Mouse (Mus musculus) stomach, postnatal 0 days (tissue): ENCODE measurements at regions not wholly inside any gene's neighbourhood (a gene's known extent, or its start where the extent isn't known, plus 50 kb on each side); places are given as distances from the start of the nearest gene placed in this dataset.

ENCODE experiments used
- ATAC-seq: fragments of 200-750 bp; cut with Nextera tagmentation; 2 replicates; pipeline ENCODE4 v1.8.0; 2017; ENCODE audit not compliant: low FRiP score, low TSS enrichment
- DNase-seq: peaks from one replicate; pipeline ENCODE4 v3.0.0-alpha.2; 2016; ENCODE audit warnings: low spot score
- H3K27ac ChIP-seq: fragments of 300-500 bp; sonication (generic); replicated peaks from 2 replicates; pipeline ENCODE4 v1.5.1; 2014; ENCODE audit warnings: mild to moderate bottlenecking, control low read depth
- H3K27me3 ChIP-seq: fragments of 300-500 bp; sonication (generic); 2 replicates; pipeline ENCODE4 v1.6.1; 2014; ENCODE audit warnings: low read length; ENCODE audit not compliant: control insufficient read depth, insufficient read depth
- H3K36me3 ChIP-seq: fragments of 300-500 bp; sonication (generic); 2 replicates; pipeline ENCODE4 v1.6.1; 2014; ENCODE audit warnings: low read length, mixed read lengths; ENCODE audit not compliant: control insufficient read depth, insufficient read depth
- H3K4me1 ChIP-seq: fragments of 300-500 bp; sonication (generic); replicated peaks from 2 replicates; pipeline ENCODE4 v1.6.1; 2014; ENCODE audit warnings: antibody characterized with exemption; ENCODE audit not compliant: control insufficient read depth, insufficient read depth
- H3K4me2 ChIP-seq: fragments of 300-500 bp; sonication (generic); replicated peaks from 2 replicates; pipeline ENCODE4 v1.6.1; 2014; ENCODE audit warnings: low read depth, mild to moderate bottlenecking, control low read depth, moderate library complexity
- H3K4me3 ChIP-seq: fragments of 300-500 bp; sonication (generic); 2 replicates; pipeline ENCODE4 v1.5.1; 2014; ENCODE audit warnings: low read depth, low read length, control low read depth
- H3K9ac ChIP-seq: fragments of 300-500 bp; sonication (generic); 2 replicates; pipeline ENCODE4 v1.6.1; 2014; ENCODE audit warnings: mild to moderate bottlenecking, low read length, control low read depth, mixed read lengths
- H3K9me3 ChIP-seq: fragments of 300-500 bp; sonication (generic); 2 replicates; pipeline ENCODE4 v1.6.1; 2016; ENCODE audit warnings: low read length; ENCODE audit not compliant: control insufficient read depth
- CTCF ChIP-seq: IDR thresholded peaks from 2 replicates; pipeline ENCODE4 v1.5.1; 2016; ENCODE audit warnings: antibody characterized with exemption, low read depth, mild to moderate bottlenecking, moderate library complexity
- EP300 ChIP-seq: optimal IDR thresholded peaks from 2 replicates; pipeline ENCODE3; 2016; ENCODE audit warnings: antibody characterized with exemption
- WGBS: fragments of 180-500 bp; shearing (Covaris S2); extraction: QIAGEN DNeasy Blood & Tissue Kit; methylation state at CpG from one replicate; pipeline ENCODE4 v1.1.7; 2014; 5-methylcytosine and 5-hydroxymethylcytosine counted together

GRCm38 (mm10) chr4:47707966-47708365, 233.5 kb downstream of the Sec61b start:
- H3K27ac ChIP-seq: no peak overlapping the region
- ATAC-seq: no peak

DNA sequence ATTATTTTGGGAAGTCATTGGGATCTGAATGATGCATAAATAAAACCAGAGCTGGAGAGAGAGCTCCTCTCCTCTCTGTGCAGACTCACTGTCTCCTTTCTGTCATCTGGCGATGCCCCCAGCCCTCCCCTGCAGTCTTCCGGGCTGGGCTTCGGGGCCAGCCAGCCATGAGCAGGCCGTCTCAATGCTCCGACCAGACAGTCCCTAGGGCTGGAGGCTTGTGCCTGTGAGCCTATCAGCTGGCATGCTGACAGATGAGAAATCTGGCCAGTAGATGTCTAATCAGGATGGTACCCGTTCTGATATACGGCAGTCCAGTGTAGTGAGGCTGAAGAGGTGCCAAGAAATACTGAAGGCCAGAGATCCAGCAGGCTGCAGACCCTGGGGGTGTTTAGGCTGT, 238.9 kb downstream of the Sec61b start:
- H3K9ac ChIP-seq: no peak overlapping the region
- H3K27ac ChIP-seq: no peak overlapping the region
- no peaks in the 10 kb centered on the region for H3K4me1 ChIP-seq
- no peak for TF ChIP-seq EP300
- no peak for TF ChIP-seq CTCF
- 64% methylated on average over 7 of the region's 7 CpGs for WGBS
- H3K36me3 ChIP-seq: no peaks in the 10 kb centered on the region
- no peaks in the 10 kb centered on the region for H3K9me3 ChIP-seq
- ATAC-seq (no peak), DNase-seq (no peak)
- H3K27me3 ChIP-seq: no peaks in the 10 kb centered on the region
- no peak overlapping the region for H3K4me2 ChIP-seq
- H3K4me3 ChIP-seq: no peak overlapping the region

More at GRCm38 (mm10) chr4:47707966-47708365, 233.5 kb downstream of the Sec61b start:
- H3K27me3 ChIP-seq: no peaks in the 10 kb centered on the region
- H3K9ac ChIP-seq: no peak overlapping the region
- no peak overlapping the region for H3K4me2 ChIP-seq
- no peaks in the 10 kb centered on the region for H3K36me3 ChIP-seq
- TF ChIP-seq EP300: no peak
- no peak for TF ChIP-seq CTCF
- DNase-seq: no peak
- H3K4me1 ChIP-seq: no peaks in the 10 kb centered on the region
- no peaks in the 10 kb centered on the region for H3K9me3 ChIP-seq
- H3K4me3 ChIP-seq: no peak overlapping the region

DNA sequence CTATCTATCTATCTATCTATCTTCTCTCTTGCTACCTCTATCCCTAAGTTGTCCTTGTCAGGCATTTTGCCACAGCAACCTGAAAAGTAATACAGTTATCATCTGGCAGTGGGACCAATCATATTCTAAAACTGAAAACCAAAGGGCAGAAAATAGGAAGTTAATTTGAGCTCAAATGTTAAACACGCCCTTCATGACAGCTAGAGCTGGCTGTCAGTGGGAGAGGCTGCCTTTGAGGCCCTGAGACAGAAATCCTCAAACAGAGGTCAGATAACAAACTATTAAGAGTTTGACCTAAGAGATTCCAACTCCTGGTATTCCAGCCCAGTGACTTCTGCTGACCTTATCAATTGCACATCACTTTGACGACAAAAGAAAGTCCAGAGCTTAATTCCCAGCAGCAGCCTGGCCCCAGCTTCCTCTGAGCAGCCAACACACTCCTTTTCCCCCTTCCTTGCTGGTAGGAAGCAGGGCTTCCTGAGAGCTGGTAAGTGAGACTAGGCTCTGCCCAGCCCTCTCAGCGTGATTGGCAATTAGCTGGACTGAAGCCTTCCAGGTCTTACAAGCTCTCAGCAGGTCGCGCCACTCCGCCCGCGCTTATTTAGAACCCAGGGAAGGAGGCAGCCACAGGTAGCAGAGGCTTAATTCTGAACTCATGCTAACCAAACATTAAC, 250.0 kb downstream of the Sec61b start:
- no peak overlapping the region for H3K9ac ChIP-seq
- H3K4me1 ChIP-seq: no peaks in the 10 kb centered on the region
- H3K27ac ChIP-seq: peak overlapping the region; percentile 1
- H3K4me3 ChIP-seq: no peak overlapping the region
- no peak for TF ChIP-seq EP300
- no peak for TF ChIP-seq CTCF
- DNase-seq (peak; percentile 18), ATAC-seq (no peak)
- WGBS: 28% methylated on average over 8 of the region's 8 CpGs
- H3K36me3 ChIP-seq: no peaks in the 10 kb centered on the region
- H3K9me3 ChIP-seq: no peaks in the 10 kb centered on the region
- no peak overlapping the region for H3K4me2 ChIP-seq
- H3K27me3 ChIP-seq: no peaks in the 10 kb centered on the region

- Histone ChIP-seq H3K36me3 (no peaks in the 10 kb centered on the region), H3K9me3 (no peaks in the 10 kb centered on the region), H3K27ac (peak overlapping the region; percentile 1), H3K4me2 (no peak overlapping the region), H3K4me1 (no peaks in the 10 kb centered on the region), H3K4me3 (no peak overlapping the region), H3K27me3 (no peaks in the 10 kb centered on the region), H3K9ac (no peak overlapping the region)
- no peak for ATAC-seq
- 48% methylated on average over 3 of the region's 3 CpGs for WGBS
- TF ChIP-seq EP300: no peak
- no peak for TF ChIP-seq CTCF
- DNase-seq: no peak
Observed at GRCm38 (mm10) chr4:47725005-47725340, 250.5 kb downstream of the Sec61b start.

DNA sequence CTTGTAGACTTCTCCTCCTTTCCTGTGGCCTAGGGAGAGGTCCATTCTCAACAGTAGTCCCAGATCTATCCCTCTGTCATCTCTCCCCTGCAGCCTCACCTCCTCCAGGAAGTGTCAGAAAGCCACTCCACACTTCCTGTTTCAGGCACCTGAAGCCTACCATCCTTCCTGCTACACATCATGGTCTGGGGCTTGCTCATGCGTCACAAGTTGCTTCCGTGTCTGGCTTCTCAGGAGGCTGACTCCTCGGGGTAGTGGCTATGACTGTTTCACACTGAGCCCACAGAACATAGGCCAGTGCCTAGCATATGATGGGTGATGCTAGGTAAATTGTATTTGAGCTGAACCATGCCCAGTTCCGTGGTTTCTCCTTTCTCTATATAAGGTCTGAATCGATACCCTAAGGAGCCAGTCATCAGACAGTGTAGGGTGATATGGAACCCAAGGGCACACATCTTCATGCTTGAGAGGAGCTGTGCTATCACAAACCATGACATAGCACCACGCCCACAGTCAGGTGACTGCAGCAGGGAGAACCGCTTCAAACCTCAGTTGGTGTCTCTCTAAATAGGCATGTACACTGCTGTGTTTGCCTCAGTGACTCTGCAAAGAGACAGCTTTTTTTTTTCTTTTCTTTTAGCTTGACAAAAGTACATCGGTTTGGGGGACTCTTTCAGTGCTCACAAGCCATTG, 272.2 kb downstream of the Sec61b start:
- ATAC-seq (no peak), DNase-seq (no peak)
- Histone ChIP-seq H3K4me3 (no peak overlapping the region), H3K4me1 (no peaks in the 10 kb centered on the region), H3K9me3 (no peaks in the 10 kb centered on the region), H3K27ac (no peak overlapping the region), H3K36me3 (no peaks in the 10 kb centered on the region), H3K9ac (no peak overlapping the region), H3K27me3 (no peaks in the 10 kb centered on the region), H3K4me2 (no peak overlapping the region)
- TF ChIP-seq CTCF (no peak), EP300 (no peak)
- WGBS: 79% methylated on average over 8 of the region's 8 CpGs

DNA sequence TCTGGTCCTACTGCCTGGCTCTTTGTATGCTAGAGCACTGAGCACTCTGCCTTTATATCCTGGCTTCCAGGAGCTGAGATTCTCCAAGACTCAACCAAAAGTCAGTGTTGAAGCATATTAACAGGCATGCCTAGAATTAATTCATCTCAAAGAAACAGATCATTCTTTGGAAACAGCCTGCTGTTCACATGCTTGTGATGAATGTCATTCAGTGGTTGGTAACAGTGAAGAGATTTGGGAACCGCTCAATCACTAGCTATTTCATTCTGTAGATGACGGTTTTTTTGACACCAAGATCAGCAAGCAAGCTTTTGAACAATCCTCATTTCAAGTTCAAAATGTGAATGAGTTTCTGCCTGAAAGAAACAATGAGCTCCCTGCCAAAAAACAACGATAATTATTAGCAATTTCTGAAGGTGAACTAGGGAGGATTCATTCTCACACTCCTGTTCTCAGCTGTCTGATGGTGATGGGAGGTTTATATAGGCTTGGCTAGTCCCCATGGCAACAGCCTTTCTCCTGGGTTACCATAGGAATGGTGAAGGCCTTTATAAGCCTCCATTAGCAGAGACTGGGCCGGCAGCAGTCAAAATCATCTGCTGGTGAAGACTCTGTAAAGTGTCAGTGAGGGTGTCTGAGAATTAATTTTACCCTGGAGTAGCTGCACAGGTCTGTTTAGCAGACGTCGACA, 272.6 kb upstream of the Nr4a3 start:
- DNase-seq: no peak
- H3K4me2 ChIP-seq: no peak overlapping the region
- H3K36me3 ChIP-seq: no peaks in the 10 kb centered on the region
- H3K4me3 ChIP-seq: no peak overlapping the region
- no peak for ATAC-seq
- 75% methylated on average over 6 of the region's 6 CpGs for WGBS
- H3K9me3 ChIP-seq: no peaks in the 10 kb centered on the region
- no peaks in the 10 kb centered on the region for H3K27me3 ChIP-seq
- no peak overlapping the region for H3K27ac ChIP-seq
- H3K9ac ChIP-seq: no peak overlapping the region
- no peak for TF ChIP-seq EP300
- no peak for TF ChIP-seq CTCF
- no peaks in the 10 kb centered on the region for H3K4me1 ChIP-seq
